Mouse (Mus musculus): ENCODE measurements around the gene Nek11.

DNA sequence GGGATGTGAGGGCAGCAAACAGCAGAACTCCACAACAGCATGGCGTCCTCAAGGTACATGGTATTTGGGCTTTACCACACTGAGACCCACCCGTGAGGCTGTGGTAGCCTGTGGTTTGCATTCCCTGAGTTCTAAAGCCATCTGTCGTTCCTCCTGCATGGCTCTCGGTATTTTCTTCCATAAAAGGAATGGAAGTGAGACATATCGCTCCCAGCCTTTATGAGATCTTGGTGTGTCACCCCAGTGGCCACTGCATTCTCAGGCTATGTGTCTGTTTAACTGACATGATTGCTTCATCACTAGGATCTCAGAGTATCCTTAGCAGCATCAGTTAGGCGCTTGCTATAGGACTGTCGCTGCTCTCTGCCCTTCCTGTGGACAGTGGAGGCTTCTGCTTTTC is 18.9 kb downstream of the Nek11 start:
- TF ChIP-seq CTCF (IDR thresholded peaks at IDR 0.05; ENCODE audit: low read depth, low read length), result no peak
- TF ChIP-seq TAL1 (conservative IDR thresholded peaks at IDR 0.05; ENCODE audit: low read depth, low read length), result no peak
- TF ChIP-seq GATA1 (IDR thresholded peaks at IDR 0.05; ENCODE audit: borderline replicate concordance, low read length), result no peak
- TF ChIP-seq POLR2AphosphoS5 (IDR thresholded peaks at IDR 0.05; ENCODE audit: insufficient replicate concordance, low read depth, low read length), result no peak
- TF ChIP-seq GATA2 (IDR thresholded peaks at IDR 0.05; ENCODE audit: borderline replicate concordance, low read depth, low read length), result no peak

Data from G1E (cell line).